Mouse (Mus musculus) kidney, embryonic 15.5 days (tissue): ENCODE data around the gene Ylpm1. TPM values are rescaled to one million over a fixed set of nuclear protein-coding genes. Genes with fewer than 3 reads are reported as not detected.

Source experiments
- ATAC-seq: fragments of 200-750 bp; cut with Nextera tagmentation; replicated peaks from 2 replicates; pipeline ENCODE4 v1.8.0; 2017; ENCODE audit warnings: moderate TSS enrichment; ENCODE audit not compliant: low FRiP score
- H3K27ac ChIP-seq: fragments of 300-500 bp; sonication (generic); 2 replicates; pipeline ENCODE4 v1.5.1; 2015; ENCODE audit warnings: mild to moderate bottlenecking, inconsistent platforms
- H3K27me3 ChIP-seq: fragments of 300-500 bp; sonication (generic); 2 replicates; pipeline ENCODE4 v1.6.1; 2015; ENCODE audit warnings: inconsistent platforms
- H3K36me3 ChIP-seq: fragments of 300-500 bp; sonication (generic); 2 replicates; pipeline ENCODE4 v1.6.1; 2015; ENCODE audit warnings: inconsistent platforms
- H3K4me1 ChIP-seq: fragments of 300-500 bp; sonication (generic); 2 replicates; pipeline ENCODE4 v1.6.1; 2015; ENCODE audit warnings: inconsistent platforms
- H3K4me2 ChIP-seq: fragments of 300-500 bp; sonication (generic); 2 replicates; pipeline ENCODE4 v1.6.1; 2015; ENCODE audit warnings: moderate library complexity, mild to moderate bottlenecking, inconsistent platforms
- H3K4me3 ChIP-seq: fragments of 300-500 bp; sonication (generic); replicated peaks from 2 replicates; pipeline ENCODE4 v1.5.1; 2015; ENCODE audit warnings: mild to moderate bottlenecking, inconsistent platforms
- H3K9ac ChIP-seq: fragments of 300-500 bp; sonication (generic); 2 replicates; pipeline ENCODE4 v1.6.1; 2015; ENCODE audit warnings: mild to moderate bottlenecking, inconsistent platforms
- H3K9me3 ChIP-seq: fragments of 300-500 bp; sonication (generic); replicated peaks from 2 replicates; pipeline ENCODE4 v1.6.1; 2016; ENCODE audit warnings: inconsistent platforms
- WGBS: fragments of 180-500 bp; shearing (Covaris S2); methylation state at CpG from one replicate; pipeline ENCODE4 v1.1.7; 2015; ENCODE audit warnings: mixed read lengths; 5-methylcytosine and 5-hydroxymethylcytosine counted together
- polyA plus RNA-seq: library from polyadenylated mRNA; unstranded; fragments of >200 nt; fragmentation: Nextera tagmentation; extraction: Ambion mirVana; gene quantifications from 2 replicates; pipeline ENCODE4 v1.2.1, GENCODE M21; 2015

Gene Ylpm1
- polyA plus RNA-seq, 1 experiment from 2014 or later: 29.9 TPM

DNA sequence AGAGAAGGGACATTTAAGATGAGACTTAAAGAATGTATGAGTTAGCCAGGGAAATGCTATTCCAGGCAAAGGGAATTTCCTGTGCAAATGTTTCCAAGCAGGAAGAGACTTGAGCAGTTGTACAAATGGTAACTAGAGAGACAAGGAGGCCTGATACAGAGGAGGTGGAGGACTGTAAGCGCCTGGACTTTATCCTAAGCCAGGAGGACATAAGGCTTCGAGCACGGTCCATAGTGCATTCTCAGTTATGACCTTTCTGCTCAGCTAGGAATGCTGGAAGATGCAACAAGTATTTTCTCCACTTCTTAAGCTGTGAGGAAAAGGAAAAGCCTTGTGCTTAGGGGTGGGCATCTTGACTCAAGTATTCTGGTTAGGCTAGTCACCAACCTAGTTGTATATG lies 117.2 kb downstream of the Ylpm1 start:
- no peak overlapping the region for H3K9ac ChIP-seq
- no peak overlapping the region for H3K4me3 ChIP-seq
- peak overlapping the region; percentile 45; the same call in 1 of the 2 replicates for H3K27ac ChIP-seq
- ATAC-seq: no peak
- H3K4me2 ChIP-seq: no peak overlapping the region
- no peaks in the 10 kb centered on the region for H3K9me3 ChIP-seq
- peaks cover 35% of the 10 kb centered on the region for H3K4me1 ChIP-seq
- H3K36me3 ChIP-seq: peaks cover 35% of the 10 kb centered on the region
- WGBS: 86% methylated on average over 3 of the region's 3 CpGs
- no peaks in the 10 kb centered on the region for H3K27me3 ChIP-seq

DNA sequence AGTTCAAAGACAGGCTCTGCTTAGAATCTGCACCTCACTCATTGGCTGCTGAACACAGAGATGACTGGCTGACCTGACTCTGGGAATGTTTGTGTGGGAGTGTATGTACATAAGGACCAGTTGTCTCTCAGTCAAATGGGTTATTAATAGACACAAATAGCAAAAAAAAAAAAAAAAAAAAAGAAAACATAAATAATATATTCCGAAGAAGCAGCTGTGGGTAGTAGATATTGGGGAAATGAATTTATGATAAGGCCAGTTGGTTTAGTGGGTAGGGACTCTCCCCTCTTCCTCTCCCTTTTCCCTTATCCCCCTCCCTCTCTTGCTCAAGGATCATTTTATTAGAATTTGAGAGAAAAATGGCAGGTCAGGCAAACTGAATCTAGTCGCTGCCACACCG lies 117.8 kb downstream of the Ylpm1 start:
- no peaks in the 10 kb centered on the region for H3K9me3 ChIP-seq
- H3K4me3 ChIP-seq: no peak overlapping the region
- 90% methylated on average over 3 of the region's 3 CpGs for WGBS
- no peak overlapping the region for H3K27ac ChIP-seq
- H3K9ac ChIP-seq: no peak overlapping the region
- no peak overlapping the region for H3K4me2 ChIP-seq
- ATAC-seq: no peak
- peaks cover 41% of the 10 kb centered on the region for H3K36me3 ChIP-seq
- H3K27me3 ChIP-seq: no peaks in the 10 kb centered on the region
- H3K4me1 ChIP-seq: peaks cover 35% of the 10 kb centered on the region

DNA sequence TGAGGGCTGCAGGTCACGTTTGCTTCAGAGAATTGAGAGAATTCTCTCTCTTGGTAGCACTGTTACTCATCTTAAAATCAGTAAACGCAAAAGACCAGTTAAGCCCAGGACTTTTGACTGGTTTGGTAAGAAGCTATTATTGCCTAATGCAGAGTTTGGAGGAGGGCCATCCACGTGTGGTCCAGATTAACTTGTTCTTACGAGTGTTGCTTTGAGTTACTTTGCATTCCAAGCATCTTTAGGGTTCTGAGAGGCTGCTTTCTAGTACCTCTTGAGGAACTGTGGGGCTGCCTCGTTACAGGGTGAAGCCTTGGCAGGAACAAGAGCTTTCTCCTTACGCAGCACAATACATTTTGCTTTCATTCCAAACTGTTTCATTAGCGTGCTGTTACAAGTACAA lies 119.6 kb downstream of the Ylpm1 start:
- no peak overlapping the region for H3K4me2 ChIP-seq
- H3K4me1 ChIP-seq: peaks cover 25% of the 10 kb centered on the region
- H3K9me3 ChIP-seq: no peaks in the 10 kb centered on the region
- WGBS: 83% methylated on average over 7 of the region's 7 CpGs
- H3K36me3 ChIP-seq: peaks cover 58% of the 10 kb centered on the region
- no peak overlapping the region for H3K4me3 ChIP-seq
- H3K27ac ChIP-seq: no peak overlapping the region
- H3K27me3 ChIP-seq: no peaks in the 10 kb centered on the region
- no peak for ATAC-seq
- no peak overlapping the region for H3K9ac ChIP-seq

Other genes starting within 250 kb of the Ylpm1 start
- gene Npc2, start 223.2 kb upstream of the Ylpm1 start, polyA plus RNA-seq: 62.6 and 63.3 TPM in 2 replicates
- gene Isca2, start 223.1 kb upstream of the Ylpm1 start, polyA plus RNA-seq: 143 TPM in 2 replicates
- gene Ltbp2, start 119.8 kb upstream of the Ylpm1 start, polyA plus RNA-seq: 0.50 and 0.62 TPM in 2 replicates
- gene Fcf1, start 25.4 kb upstream of the Ylpm1 start, polyA plus RNA-seq: 137 and 162 TPM in 2 replicates
- gene Arel1, start 25.4 kb upstream of the Ylpm1 start, polyA plus RNA-seq: 11.7 and 13.7 TPM in 2 replicates
- 3.4 and 4.2 TPM in 2 replicates for gene Prox2, start 114.4 kb downstream of the Ylpm1 start, polyA plus RNA-seq
- gene Dlst, start 114.5 kb downstream of the Ylpm1 start, polyA plus RNA-seq: 120 and 123 TPM in 2 replicates
- gene Rps6kl1, start 154.9 kb downstream of the Ylpm1 start, polyA plus RNA-seq: 1.0 and 1.4 TPM in 2 replicates
- 15.9 and 18.8 TPM in 2 replicates for gene Pgf, start 181.5 kb downstream of the Ylpm1 start, polyA plus RNA-seq
- gene Eif2b2, start 223.2 kb downstream of the Ylpm1 start, polyA plus RNA-seq: 98.7 and 105 TPM in 2 replicates